Mouse (Mus musculus): ENCODE results near the gene Gpr179. TPM values are rescaled to one million over a fixed set of nuclear protein-coding genes. Genes with fewer than 3 reads are reported as not detected.
"Not testable (repeated sequence)": the region's sequence is repeated elsewhere in the genome, so short reads cannot be mapped to it uniquely, and the experiment has no call there.

Gpr179 gene
- total RNA-seq, 2 experiments from 2014 or later = 0.05 to 0.17 TPM

DNA sequence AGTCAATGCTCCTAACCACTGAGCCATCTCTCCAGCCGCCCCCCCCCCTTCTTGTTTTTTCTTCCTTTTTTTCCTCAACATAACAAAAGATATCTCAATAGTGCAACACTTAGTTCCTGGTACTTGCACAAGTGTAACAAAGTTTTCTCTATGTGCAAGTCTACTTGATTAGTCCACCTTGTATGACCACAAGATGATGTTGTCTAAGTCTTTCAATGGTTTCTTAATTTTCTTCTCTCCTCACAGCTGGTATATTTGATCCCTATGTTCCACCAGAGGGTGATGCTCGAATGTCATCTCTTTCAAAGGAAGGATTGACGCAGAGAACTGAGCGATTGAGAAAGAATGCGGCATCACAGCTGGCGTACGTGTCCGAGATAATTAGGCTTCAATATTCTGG lies 30.7 kb downstream of the Gpr179 start:
- DNase-seq = no peak

DNA sequence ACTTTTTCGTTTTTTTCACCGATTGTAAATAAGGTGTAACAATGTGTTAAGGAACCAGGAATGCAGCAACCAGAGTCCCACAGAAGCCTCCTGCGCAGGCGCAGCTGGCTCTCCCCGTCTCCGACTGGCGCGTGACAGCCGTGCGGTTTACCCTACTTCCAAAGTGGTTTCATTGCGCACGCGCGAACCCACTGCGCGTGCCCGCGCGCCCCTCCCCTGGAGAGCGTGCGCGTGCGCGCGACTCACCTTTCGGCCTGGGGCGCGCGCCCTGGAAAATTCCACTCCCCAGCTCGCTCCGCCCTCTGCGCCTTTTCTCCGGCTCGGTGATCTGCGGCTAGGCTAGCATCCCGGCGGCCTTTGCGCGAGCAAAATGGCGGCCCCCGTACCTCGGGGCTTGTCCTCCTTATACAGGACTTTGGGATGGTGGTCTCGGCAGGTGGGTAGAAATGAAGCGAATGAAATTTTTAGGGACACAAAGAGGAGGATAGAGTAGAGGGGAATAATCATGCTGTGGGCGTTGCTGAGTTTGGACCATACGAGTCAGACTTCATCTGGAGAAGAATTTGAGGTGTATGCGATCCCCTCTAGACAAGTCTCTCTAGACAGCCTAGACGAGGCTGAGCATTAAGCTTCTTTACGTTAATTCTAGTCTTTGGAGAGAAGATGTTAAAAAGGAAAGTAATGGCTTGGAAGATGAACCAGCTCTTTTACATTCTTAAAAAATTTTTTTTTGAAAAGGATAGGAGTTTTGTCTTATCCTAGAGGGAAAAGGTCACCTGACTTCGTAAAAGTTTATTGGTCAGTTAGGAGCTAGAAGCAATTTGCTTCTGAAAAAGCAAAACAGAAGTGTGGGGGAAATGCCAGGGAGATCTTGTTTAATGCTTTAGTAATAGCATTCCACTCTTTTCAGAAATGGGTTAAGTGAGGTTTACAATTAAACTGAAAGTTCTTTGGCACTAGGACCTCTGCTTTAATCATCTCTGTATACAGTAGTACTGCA lies 36.1 kb downstream of the Gpr179 start, which contains the start of gene Mrpl45:
Mrpl45 (plus strand) TSS at position 213 of the 1,000 bp plus-strand sequence.
- DNase-seq = peak; percentile 99

DNA sequence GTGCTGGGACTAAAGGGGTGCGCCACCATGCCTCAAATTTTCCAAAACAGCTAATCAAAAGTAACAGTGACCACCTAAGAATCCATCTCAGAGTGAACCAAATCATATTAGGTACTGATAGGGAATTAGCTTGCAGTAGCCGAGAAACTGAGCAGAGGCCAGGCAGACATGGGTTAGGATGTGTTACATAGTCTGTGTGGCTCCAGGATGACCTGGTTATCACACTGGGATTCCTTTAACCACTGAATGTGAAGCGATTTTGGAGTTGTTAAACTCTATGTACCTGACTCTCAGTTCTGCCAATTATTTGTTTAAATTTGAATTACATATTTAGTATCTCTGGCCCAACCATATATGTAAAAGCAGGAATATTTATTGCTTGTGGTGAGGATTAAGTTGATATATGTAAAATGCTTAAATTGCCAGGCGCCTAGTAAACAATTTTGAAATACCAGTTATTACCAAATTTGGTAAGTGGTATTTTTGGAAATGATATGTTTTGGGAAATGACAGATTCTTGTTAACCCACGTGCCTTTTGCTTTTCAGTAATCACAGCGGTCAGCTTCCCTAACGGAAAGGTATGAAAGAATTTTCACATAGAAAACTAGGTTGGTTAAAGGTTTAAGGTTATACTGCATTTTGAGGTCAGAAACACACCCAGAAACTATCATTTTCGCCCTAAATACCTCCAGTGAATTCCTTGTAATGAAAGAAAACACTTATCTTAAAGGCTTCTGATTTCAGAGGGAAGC lies 37.0 kb downstream of the Gpr179 start:
- DNase-seq = no peak

DNA sequence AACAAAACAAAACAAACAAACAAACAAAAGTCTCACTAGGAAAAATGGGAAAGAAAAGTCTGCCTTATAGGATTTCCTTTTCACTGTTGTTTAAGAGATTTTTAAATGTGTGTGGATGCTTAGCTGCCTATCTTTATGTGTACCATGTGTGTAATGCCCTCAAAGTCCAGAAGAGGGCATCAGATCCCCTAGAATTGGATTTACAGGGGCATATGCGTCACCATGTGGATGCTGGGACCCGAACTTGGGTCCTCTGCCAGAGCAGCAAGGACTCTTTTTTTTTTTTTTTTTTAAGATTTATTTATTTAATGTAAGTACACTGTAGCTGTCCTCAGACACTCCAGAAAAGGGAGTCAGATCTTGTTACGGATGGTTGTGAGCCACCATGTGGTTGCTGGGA lies 37.8 kb downstream of the Gpr179 start:
- peak; percentile 40 for DNase-seq

- not testable (repeated sequence) for DNase-seq
Observed at GRCm38 (mm10) chr11:97312871-97313270, 39.0 kb downstream of the Gpr179 start.

DNA sequence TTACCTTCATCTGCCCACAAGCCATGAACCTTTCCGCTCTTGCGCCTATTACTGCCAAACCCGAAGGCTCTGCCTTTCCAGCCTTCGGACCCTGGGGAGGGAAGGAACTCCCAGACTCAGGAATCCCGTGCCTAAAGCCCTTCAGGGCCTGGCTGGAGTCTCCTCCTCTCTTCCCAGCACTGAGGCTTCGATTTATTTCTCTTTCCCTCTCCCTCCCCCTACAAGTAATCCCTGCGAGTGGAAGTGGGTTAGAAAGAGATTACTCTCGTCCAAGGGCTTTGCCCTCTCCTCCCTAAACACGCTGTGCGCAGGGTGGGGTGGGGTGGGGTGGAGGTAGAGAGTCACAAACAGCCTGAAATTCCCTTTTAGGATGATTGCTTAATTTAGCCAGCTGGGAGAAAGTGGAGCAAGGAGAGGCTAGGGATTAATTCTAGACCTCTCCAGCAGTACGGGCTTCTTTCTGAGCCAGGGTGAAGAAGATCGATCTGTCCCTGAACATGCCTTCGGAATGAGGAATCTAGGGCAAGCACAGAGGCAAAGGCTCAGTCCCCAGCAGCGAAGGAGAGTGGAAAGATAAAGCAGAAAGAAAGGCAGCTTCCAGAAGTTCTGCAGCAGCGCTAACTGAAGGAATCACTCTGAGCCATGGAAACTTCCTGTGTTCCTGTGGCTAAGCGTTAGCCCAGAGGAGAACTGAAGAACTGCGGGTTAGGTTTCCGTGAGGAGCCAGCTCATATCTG lies 40.8 kb downstream of the Gpr179 start:
- DNase-seq = peak; percentile 40

- DNase-seq = peak; percentile 83
Observed at GRCm38 (mm10) chr11:97309911-97310571, 41.8 kb downstream of the Gpr179 start.

DNA sequence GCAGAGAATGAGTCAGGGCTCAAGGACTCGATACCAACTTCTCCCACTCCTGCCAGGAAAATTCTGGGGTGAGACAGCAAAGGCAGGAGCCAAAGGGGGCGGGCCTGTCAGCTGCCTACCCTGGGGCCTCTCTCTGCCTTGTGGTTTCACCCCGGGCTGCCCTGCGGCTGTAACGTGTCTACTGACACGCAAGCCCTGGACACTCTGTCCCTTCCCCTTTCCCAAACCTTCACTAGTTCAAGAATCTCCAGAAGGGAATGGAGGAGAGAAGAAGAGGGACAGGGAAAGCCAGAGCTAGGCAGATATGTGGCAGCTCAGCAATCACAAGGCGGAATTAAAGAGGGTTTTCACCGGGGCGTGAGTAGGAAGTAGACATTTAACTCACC lies 42.4 kb downstream of the Gpr179 start:
- DNase-seq = peak; percentile 83

- DNase-seq = no peak
Observed at GRCm38 (mm10) chr11:97308806-97309450, 42.9 kb downstream of the Gpr179 start.

GRCm38 (mm10) chr11:97307294-97308069 lies 44.4 kb downstream of the Gpr179 start:
- DNase-seq = no peak

DNA sequence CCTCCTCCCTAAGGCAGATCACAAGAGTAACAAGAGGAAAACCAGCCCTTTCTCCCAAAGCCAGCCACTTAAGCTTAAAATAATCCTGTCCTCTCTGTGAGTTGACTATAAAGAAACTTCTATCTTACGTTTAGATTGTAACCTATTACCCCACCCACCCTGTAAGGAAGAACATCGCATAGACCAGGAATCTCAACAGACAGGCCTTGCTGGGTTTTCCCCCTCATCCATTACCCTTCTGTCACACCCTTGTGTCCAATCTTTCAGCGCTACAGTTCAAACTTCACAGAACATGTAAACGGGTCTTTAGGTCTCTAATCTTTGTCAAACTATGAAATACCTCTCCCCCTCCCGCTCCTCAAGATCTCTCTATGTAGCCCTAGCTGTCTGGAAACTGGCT lies 47.2 kb downstream of the Gpr179 start:
- DNase-seq = no peak

GRCm38 (mm10) chr11:97302231-97302781 lies 49.6 kb downstream of the Gpr179 start:
- DNase-seq = peak; percentile 77

- DNase-seq = no peak
Observed at GRCm38 (mm10) chr11:97301406-97301805, 50.5 kb downstream of the Gpr179 start.

DNA sequence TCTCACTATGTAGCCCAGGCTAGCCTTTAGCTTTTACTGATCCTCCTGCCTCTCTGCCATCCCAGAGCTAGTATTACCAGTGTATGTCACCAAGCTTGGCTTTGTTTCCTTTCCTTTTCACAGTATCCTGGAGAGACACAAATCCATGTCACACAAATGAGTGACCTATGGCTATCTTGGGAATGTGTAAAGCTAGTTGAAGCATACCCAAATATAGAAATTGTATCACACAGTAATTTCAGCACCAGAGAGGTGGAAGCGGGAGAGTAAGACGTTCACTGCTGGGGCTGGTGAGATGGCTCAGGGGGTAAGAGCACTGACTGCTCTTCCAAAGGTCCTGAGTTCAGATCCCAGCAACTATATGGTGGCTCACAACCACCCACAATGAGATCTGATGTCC lies 51.9 kb downstream of the Gpr179 start:
- DNase-seq = no peak

- DNase-seq = peak; percentile 36
Observed at GRCm38 (mm10) chr11:97296542-97296941, 55.3 kb downstream of the Gpr179 start.

DNA sequence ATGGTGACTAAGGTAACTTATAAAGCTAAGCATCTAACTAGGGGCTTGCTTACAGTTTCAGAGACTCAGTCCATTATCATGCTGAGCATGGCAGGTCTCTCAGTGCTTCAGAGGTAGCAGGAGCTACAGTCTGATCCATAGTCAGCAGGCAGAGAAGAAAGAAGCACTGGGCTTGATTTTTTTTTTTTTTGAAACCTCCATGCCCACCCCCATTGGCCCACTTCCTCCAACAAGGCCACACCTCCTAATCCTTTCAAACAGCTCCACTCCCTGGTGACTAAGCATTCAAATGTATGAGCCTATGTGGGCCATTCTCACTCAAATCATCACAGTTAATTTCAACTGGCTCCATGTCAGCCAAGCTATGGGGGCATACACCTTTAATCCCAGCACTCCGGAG lies 59.1 kb downstream of the Gpr179 start:
- no peak for DNase-seq

GRCm38 (mm10) chr11:97289276-97290230 lies 62.3 kb downstream of the Gpr179 start:
- DNase-seq = peak; percentile 42

DNA sequence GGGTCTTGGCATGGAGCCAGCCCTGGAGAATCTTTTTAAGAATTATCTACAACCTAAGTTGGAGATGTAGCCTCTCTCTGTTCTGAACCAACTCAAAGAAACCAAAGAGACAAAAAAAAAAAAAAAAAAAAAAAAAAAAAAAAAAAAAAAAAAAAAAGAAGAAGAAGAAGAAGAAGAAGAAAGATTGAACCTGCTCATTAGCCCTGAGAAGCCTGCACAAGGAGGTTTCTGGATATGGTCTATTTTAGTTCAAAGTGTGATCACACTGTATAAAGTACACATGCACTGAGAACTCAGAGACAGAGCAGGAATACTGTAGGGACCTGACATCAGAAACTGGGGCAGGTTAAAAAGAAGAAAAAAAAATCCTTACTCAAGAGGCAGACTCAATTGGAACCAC lies 64.2 kb downstream of the Gpr179 start:
- no peak for DNase-seq

DNA sequence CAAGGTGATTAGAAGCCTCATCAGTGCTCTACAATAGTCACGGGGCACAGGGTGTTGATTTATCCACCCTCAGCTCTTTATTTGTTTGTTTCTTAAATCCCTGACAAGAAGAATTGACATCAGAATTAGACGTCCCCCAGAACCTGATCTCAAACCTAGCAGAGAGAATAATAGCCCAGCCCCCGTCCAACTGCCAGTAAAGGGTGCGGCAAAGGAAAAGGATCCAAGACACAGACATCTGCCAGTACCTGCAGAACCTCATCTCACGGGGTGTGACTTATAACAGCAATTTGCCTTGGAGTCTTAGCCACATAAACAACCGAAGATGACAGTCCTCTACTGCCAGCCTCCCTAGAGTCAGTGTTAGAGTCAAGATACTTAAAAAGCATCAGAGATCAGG lies 64.9 kb downstream of the Gpr179 start:
- DNase-seq = no peak

Data from heart, postnatal 4 days (tissue).